Mouse (Mus musculus) embryo, embryonic 10.5 days (tissue): Measurements from ENCODE around the gene Gpr4.

ENCODE experiments used
- DNase-seq: peaks from one replicate; pipeline ENCODE4 v3.0.0-alpha.2; 2015; ENCODE audit warnings: low spot score

Gene Gpr4

GRCm38 (mm10) chr7:19228793-19229148 is 16.4 kb downstream of the Gpr4 start:
- no peak for DNase-seq

- DNase-seq, result peak; percentile 11
These were observed 17.1 kb downstream of the Gpr4 start for GRCm38 (mm10) chr7:19229404-19229803.

GRCm38 (mm10) chr7:19230041-19230580 is 17.8 kb downstream of the Gpr4 start:
- DNase-seq, result no peak

GRCm38 (mm10) chr7:19230899-19231298 is 18.6 kb downstream of the Gpr4 start:
- DNase-seq, result no peak

GRCm38 (mm10) chr7:19231849-19232248 is 19.5 kb downstream of the Gpr4 start:
- no peak for DNase-seq

GRCm38 (mm10) chr7:19234652-19235051 is 22.3 kb downstream of the Gpr4 start:
- no peak for DNase-seq

GRCm38 (mm10) chr7:19235092-19235671 is 22.8 kb downstream of the Gpr4 start:
- no peak for DNase-seq

- no peak for DNase-seq
These were observed 24.1 kb downstream of the Gpr4 start for GRCm38 (mm10) chr7:19236411-19236810.

GRCm38 (mm10) chr7:19238344-19238743 is 26.0 kb downstream of the Gpr4 start:
- no peak for DNase-seq

GRCm38 (mm10) chr7:19239423-19239822 is 27.1 kb downstream of the Gpr4 start:
- peak; percentile 94 for DNase-seq

GRCm38 (mm10) chr7:19239986-19240385 is 27.6 kb downstream of the Gpr4 start:
- no peak for DNase-seq

GRCm38 (mm10) chr7:19240905-19241463 is 28.6 kb downstream of the Gpr4 start:
- DNase-seq, result no peak

GRCm38 (mm10) chr7:19242005-19242404 is 29.7 kb downstream of the Gpr4 start:
- DNase-seq, result no peak

GRCm38 (mm10) chr7:19243858-19244257 is 31.5 kb downstream of the Gpr4 start:
- no peak for DNase-seq

GRCm38 (mm10) chr7:19245083-19245482 is 32.7 kb downstream of the Gpr4 start:
- DNase-seq, result no peak

- no peak for DNase-seq
These were observed 34.5 kb downstream of the Gpr4 start for GRCm38 (mm10) chr7:19246855-19247254.

GRCm38 (mm10) chr7:19247511-19247910 is 35.2 kb downstream of the Gpr4 start:
- no peak for DNase-seq

- DNase-seq, result no peak
These were observed 39.7 kb downstream of the Gpr4 start for GRCm38 (mm10) chr7:19252078-19252477.

GRCm38 (mm10) chr7:19253437-19253836 is 41.1 kb downstream of the Gpr4 start:
- no peak for DNase-seq

GRCm38 (mm10) chr7:19255395-19255794 is 43.1 kb downstream of the Gpr4 start:
- no peak for DNase-seq

GRCm38 (mm10) chr7:19256567-19256966 is 44.2 kb downstream of the Gpr4 start:
- DNase-seq, result no peak

- peak; percentile 81 for DNase-seq
These were observed 45.2 kb downstream of the Gpr4 start for GRCm38 (mm10) chr7:19257390-19258022.

- no peak for DNase-seq
These were observed 46.0 kb downstream of the Gpr4 start for GRCm38 (mm10) chr7:19258336-19258735.

- DNase-seq, result no peak
These were observed 52.8 kb downstream of the Gpr4 start for GRCm38 (mm10) chr7:19265147-19265546.
